Mouse (Mus musculus) neural tube, embryonic 11.5 days (tissue): ENCODE results near the gene Strn4. TPM values are rescaled to one million over a fixed set of nuclear protein-coding genes. Genes with fewer than 3 reads are reported as not detected.
A peak's percentile ranks its signal among the peaks of the same experiment; 100 is the strongest.

Experiments
- ATAC-seq: fragments of 200-750 bp; cut with Nextera tagmentation; 2 replicates; pipeline ENCODE4 v1.8.0; 2017; ENCODE audit warnings: moderate number of reproducible peaks, mild to moderate bottlenecking, moderate TSS enrichment, moderate library complexity; ENCODE audit not compliant: insufficient read depth, low FRiP score, low TSS enrichment
- DNase-seq: peaks from one replicate; pipeline ENCODE4 v3.0.0-alpha.2; 2015; ENCODE audit warnings: low spot score
- H3K27ac ChIP-seq: fragments of 300-500 bp; sonication (generic); 2 replicates; pipeline ENCODE4 v1.5.1; 2014; ENCODE audit warnings: low read depth, mild to moderate bottlenecking, low read length
- H3K27me3 ChIP-seq: fragments of 300-500 bp; sonication (generic); 2 replicates; pipeline ENCODE4 v1.6.1; 2014; ENCODE audit warnings: mild to moderate bottlenecking, low read length, mixed read lengths; ENCODE audit not compliant: control insufficient read depth, insufficient read depth
- H3K36me3 ChIP-seq: fragments of 300-500 bp; sonication (generic); 2 replicates; pipeline ENCODE4 v1.6.1; 2014; ENCODE audit warnings: mild to moderate bottlenecking, low read length, moderate library complexity, mixed read lengths; ENCODE audit not compliant: control insufficient read depth, insufficient read depth
- H3K4me1 ChIP-seq: fragments of 300-500 bp; sonication (generic); 2 replicates; pipeline ENCODE4 v1.6.1; 2014; ENCODE audit warnings: low read length, mixed read lengths; ENCODE audit not compliant: control insufficient read depth, insufficient read depth
- H3K4me2 ChIP-seq: fragments of 300-500 bp; sonication (generic); 2 replicates; pipeline ENCODE4 v1.6.1; 2014; ENCODE audit warnings: low read depth, mild to moderate bottlenecking, moderate library complexity
- H3K4me3 ChIP-seq: fragments of 300-500 bp; sonication (generic); 2 replicates; pipeline ENCODE4 v1.5.1; 2014; ENCODE audit warnings: low read depth, low read length
- H3K9ac ChIP-seq: fragments of 300-500 bp; sonication (generic); 2 replicates; pipeline ENCODE4 v1.6.1; 2014; ENCODE audit warnings: mild to moderate bottlenecking, low read length
- H3K9me3 ChIP-seq: fragments of 300-500 bp; sonication (generic); 2 replicates; pipeline ENCODE4 v1.6.1; 2016; ENCODE audit warnings: low read length; ENCODE audit not compliant: control insufficient read depth
- WGBS: fragments of 180-500 bp; shearing (Covaris S2); extraction: QIAGEN DNeasy Blood & Tissue Kit; methylation state at CpG from one replicate; pipeline ENCODE4 v1.1.7; 2014; 5-methylcytosine and 5-hydroxymethylcytosine counted together
- polyA plus RNA-seq: library from polyadenylated mRNA; unstranded; fragments of >200 nt; fragmentation: Nextera tagmentation; extraction: Ambion mirVana; gene quantifications from 2 replicates; pipeline ENCODE4 v1.2.1, GENCODE M21; 2014

The Strn4 gene
- polyA plus RNA-seq, 1 experiment from 2014 or later: 140 TPM

DNA sequence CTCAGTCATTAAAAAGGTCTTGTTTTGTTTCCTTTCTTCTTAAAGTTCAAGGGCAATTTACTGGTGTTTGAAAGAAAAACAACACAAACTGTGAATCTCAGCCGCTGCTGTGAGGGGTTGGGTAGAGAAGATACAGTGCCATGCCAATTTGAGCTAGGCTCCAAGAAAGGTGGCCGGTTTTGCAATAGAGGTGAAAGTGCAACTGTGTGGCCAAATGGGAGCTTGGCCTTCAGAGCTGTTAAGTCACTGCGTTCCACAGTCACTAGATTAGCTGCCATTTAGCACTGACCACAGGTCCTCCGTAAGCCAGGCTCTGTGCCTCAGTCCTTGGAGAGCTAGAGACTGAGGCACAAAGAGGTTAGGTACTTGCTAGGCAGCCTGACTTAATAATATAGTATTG is 35.9 kb downstream of the Strn4 start:
- Histone ChIP-seq H3K4me2 (no peak overlapping the region), H3K9ac (no peak overlapping the region), H3K4me3 (no peak overlapping the region), H3K27me3 (no peaks in the 10 kb centered on the region), H3K9me3 (no peaks in the 10 kb centered on the region), H3K36me3 (peaks cover 33% of the 10 kb centered on the region), H3K27ac (no peak overlapping the region), H3K4me1 (no peaks in the 10 kb centered on the region)
- DNase-seq (no peak), ATAC-seq (no peak)
- WGBS: 79% methylated on average over 4 of the region's 4 CpGs

DNA sequence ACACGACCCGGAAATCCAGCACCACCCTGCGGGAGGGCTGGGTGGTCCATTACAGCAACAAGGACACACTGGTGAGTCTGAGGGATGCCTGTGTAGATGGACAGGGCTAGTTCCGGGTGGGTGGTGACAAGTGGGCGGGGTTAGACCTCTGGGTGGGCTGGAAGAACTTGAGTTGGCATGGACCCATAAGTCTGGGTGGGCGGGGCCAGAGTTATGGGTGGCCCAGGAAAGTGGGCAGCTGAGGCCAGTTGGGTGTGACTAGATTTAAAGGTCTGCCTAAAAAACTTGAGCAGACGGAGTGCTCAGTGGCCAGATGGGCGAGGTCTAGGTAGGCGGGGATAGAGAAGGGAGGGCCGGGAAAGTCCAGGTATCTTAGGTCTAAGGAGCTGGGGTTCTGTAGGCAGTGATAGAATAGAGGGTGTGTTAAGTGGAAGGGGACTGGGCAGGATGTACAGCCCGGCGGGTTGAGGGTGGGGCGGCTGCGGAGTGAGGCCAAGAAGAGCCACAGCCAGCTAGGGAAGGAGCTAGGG is 37.7 kb downstream of the Strn4 start:
- no peaks in the 10 kb centered on the region for H3K4me1 ChIP-seq
- no peak for DNase-seq
- no peak overlapping the region for H3K4me2 ChIP-seq
- no peaks in the 10 kb centered on the region for H3K27me3 ChIP-seq
- H3K4me3 ChIP-seq: no peak overlapping the region
- WGBS: 89% methylated on average over 14 of the region's 14 CpGs
- H3K36me3 ChIP-seq: peaks cover 38% of the 10 kb centered on the region
- H3K9me3 ChIP-seq: no peaks in the 10 kb centered on the region
- H3K9ac ChIP-seq: no peak overlapping the region
- ATAC-seq: no peak
- H3K27ac ChIP-seq: no peak overlapping the region

DNA sequence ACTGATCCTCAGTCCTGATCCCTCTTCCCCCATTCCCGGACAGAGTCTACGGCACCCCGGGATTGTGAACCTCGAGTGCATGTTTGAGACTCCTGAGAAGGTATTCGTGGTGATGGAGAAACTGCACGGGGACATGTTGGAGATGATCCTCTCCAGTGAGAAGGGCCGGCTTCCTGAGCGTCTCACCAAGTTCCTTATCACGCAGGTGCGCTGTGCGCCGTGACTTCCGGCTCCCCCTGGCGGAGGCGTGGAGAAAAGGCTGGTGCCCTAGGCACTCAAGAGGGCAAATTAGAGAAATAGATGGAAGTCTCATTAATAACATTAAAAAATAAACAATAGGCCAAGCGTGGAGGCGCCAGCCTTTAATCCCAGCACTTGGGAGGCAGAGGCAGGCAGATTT is 42.6 kb downstream of the Strn4 start:
- Histone ChIP-seq H3K9ac (no peak overlapping the region), H3K27me3 (no peaks in the 10 kb centered on the region), H3K4me1 (no peaks in the 10 kb centered on the region), H3K27ac (no peak overlapping the region), H3K4me2 (no peak overlapping the region), H3K9me3 (no peaks in the 10 kb centered on the region), H3K36me3 (peaks cover 25% of the 10 kb centered on the region), H3K4me3 (no peak overlapping the region)
- ATAC-seq: no peak
- peak; percentile 60 for DNase-seq
- WGBS: 19% methylated on average over 17 of the region's 17 CpGs

DNA sequence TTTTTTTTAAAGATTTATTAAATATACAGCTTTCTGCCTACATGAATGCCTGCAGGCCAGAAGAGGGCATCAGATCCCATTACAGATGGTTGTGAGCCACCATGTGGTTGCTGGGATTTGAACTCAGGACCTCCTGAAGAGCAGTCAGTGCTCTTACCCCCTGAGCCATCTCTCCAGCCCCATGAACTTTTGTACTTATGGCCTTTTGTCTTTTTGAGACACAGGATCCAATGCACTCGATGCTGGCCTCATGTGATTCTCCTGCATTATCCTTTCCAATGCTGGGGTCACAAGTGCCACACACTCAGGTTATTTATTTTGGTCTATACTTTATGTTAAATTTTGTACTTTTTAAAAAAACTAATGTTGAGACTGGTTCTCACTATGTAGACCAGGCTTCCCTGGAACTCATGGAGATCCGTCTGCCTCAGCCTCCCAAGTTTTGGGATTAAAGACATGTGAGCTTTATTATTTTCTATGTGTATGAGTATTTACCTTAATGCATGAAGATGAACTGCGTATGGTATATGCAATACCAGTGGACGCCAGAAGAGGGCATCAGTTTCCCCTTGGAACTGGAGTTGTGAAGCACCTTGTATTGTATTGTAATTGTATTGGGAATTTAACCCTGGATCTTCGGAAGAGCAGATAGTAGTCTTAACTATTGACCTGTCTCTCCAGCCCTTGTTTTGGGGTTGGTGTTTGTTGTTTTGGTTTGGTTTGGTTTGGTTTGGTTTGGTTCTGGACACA is 44.4 kb downstream of the Strn4 start:
- no peak for ATAC-seq
- no peaks in the 10 kb centered on the region for H3K9me3 ChIP-seq
- 29% methylated on average over 5 of the region's 5 CpGs for WGBS
- H3K27me3 ChIP-seq: no peaks in the 10 kb centered on the region
- H3K27ac ChIP-seq: no peak overlapping the region
- no peak overlapping the region for H3K9ac ChIP-seq
- no peak overlapping the region for H3K4me3 ChIP-seq
- no peak overlapping the region for H3K4me2 ChIP-seq
- peaks cover 19% of the 10 kb centered on the region for H3K36me3 ChIP-seq
- H3K4me1 ChIP-seq: no peaks in the 10 kb centered on the region
- DNase-seq: peak; percentile 55

DNA sequence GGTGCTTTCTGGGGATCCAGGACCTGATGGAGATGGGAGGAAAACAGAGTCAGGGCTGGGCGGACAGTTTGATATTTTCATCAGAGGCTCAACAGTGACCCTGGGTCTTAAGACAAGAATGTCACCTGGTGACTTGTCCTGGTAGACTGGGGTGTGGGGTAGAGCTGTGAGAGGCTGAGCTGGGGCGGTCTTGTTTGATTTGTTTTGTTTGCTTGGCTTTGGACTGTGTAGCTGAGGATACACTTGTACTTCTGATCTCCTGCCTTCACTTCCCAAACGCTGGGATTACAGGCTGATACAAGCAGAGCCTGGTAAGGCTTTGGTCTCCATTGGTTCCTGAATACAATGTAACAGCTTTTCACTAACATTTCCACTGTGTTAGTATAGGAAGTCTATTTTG is 51.8 kb downstream of the Strn4 start:
- ATAC-seq (no peak), DNase-seq (no peak)
- H3K9me3 ChIP-seq: no peaks in the 10 kb centered on the region
- H3K27ac ChIP-seq: no peak overlapping the region
- H3K4me3 ChIP-seq: no peak overlapping the region
- H3K4me1 ChIP-seq: no peaks in the 10 kb centered on the region
- H3K36me3 ChIP-seq: no peaks in the 10 kb centered on the region; the same call in 1 of the 2 replicates
- no peak overlapping the region for H3K4me2 ChIP-seq
- no peaks in the 10 kb centered on the region for H3K27me3 ChIP-seq
- 82% methylated on average over 3 of the region's 3 CpGs for WGBS
- no peak overlapping the region for H3K9ac ChIP-seq

DNA sequence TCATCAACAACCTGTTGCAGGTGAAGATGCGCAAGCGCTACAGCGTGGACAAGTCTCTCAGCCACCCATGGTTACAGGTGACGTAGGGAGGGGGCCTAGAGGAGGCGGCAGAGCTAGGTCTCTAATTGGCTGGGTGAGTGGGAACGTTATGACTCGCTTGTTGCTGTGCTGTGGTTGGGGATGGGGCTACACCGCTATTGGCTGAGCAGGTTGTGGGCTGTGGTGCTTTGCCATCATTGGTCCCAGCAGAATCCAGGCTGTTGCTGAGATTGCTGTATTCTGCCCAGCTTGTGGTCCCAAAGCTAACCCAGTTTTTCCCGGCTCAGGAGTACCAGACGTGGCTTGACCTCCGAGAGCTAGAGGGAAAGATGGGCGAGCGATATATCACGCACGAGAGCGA is 53.8 kb downstream of the Strn4 start:
- no peak overlapping the region for H3K9ac ChIP-seq
- no peaks in the 10 kb centered on the region; the same call in 1 of the 2 replicates for H3K36me3 ChIP-seq
- H3K4me3 ChIP-seq: no peak overlapping the region
- peak overlapping the region; percentile 2 for H3K4me2 ChIP-seq
- no peak overlapping the region for H3K27ac ChIP-seq
- DNase-seq (peak; percentile 68), ATAC-seq (peak; percentile 91)
- H3K9me3 ChIP-seq: no peaks in the 10 kb centered on the region
- H3K27me3 ChIP-seq: no peaks in the 10 kb centered on the region
- no peaks in the 10 kb centered on the region for H3K4me1 ChIP-seq
- WGBS: 8% methylated on average over 16 of the region's 16 CpGs

DNA sequence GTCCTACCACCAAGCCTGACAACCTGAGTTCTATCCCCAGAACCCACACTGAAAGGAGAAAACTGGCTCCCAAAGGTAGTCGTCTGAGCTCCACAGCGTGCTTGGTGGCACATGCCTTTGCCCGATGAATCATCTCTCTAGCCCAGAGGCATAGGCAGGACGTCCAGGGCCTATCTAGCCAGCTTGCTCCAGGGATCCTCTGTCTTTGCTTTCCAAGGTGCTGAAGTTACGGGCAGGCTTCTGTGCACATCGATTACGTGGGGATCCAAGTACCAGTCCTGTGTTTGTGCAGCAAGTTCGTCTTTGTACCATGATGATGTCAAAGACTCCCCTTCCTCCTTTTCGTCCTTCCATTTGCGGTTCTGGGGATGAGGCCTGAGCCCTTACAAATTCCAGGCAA is 55.9 kb downstream of the Strn4 start:
- WGBS: 79% methylated on average over 10 of the region's 10 CpGs
- no peak for ATAC-seq
- H3K4me3 ChIP-seq: no peak overlapping the region
- H3K27me3 ChIP-seq: no peaks in the 10 kb centered on the region
- no peaks in the 10 kb centered on the region; the same call in 1 of the 2 replicates for H3K4me1 ChIP-seq
- H3K9me3 ChIP-seq: no peaks in the 10 kb centered on the region
- H3K9ac ChIP-seq: no peak overlapping the region
- H3K27ac ChIP-seq: no peak overlapping the region
- no peak overlapping the region for H3K4me2 ChIP-seq
- no peak for DNase-seq
- H3K36me3 ChIP-seq: no peaks in the 10 kb centered on the region

DNA sequence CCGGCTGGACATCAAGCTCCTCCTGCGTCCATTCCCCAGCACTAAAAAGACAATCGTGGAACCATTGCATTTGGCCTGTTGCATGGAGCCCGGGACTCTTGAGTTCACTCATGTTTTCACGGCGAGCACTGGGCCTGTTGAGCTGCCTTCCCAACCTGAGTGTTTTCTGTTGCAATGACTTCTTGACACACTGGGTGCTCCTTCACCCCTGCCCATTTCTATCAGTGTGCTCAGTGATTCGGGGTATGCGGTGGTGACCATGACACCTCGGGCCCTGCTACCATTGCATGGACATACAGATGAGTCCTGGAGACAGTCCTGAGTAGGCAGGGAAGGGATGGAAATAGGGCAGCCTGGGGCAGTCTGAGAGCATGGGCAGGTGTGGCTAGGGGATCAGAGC is 56.8 kb downstream of the Strn4 start:
- WGBS: 92% methylated on average over 9 of the region's 9 CpGs

DNA sequence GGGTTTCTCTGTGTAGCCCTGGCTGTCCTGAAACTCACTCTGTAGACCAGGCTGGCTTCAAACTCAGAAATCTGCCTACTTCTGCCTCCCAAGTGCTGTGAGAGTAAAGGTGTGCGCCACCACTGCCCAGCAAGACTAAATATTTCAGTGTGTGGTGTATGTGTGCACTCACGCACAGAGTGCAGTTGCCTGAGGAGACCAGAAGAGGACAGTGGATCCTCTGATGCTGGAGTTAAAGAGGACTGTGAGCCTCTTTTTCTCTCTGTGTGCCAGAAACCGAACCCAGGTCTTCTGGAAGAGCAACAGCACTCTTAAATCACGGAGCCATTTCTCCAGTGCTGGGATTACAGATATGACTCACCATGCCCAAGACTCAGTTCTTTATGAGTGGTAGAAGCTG is 57.7 kb downstream of the Strn4 start:
- no peak for DNase-seq
- H3K9me3 ChIP-seq: no peaks in the 10 kb centered on the region
- no peak for ATAC-seq
- H3K4me2 ChIP-seq: no peak overlapping the region
- peaks cover 5% of the 10 kb centered on the region for H3K4me1 ChIP-seq
- H3K36me3 ChIP-seq: no peaks in the 10 kb centered on the region
- no peaks in the 10 kb centered on the region for H3K27me3 ChIP-seq
- no peak overlapping the region for H3K9ac ChIP-seq
- no peak overlapping the region for H3K4me3 ChIP-seq
- no peak overlapping the region for H3K27ac ChIP-seq
- 90% methylated on average over 4 of the region's 4 CpGs for WGBS

More for the DNA sequence above, 56.8 kb downstream of the Strn4 start:
- no peak overlapping the region for H3K27ac ChIP-seq
- no peaks in the 10 kb centered on the region for H3K27me3 ChIP-seq
- no peaks in the 10 kb centered on the region for H3K9me3 ChIP-seq
- no peaks in the 10 kb centered on the region for H3K36me3 ChIP-seq
- no peak overlapping the region for H3K4me3 ChIP-seq
- H3K4me2 ChIP-seq: no peak overlapping the region
- DNase-seq: no peak
- H3K4me1 ChIP-seq: peaks cover 5% of the 10 kb centered on the region
- no peak overlapping the region for H3K9ac ChIP-seq
- ATAC-seq: no peak
